Mouse (Mus musculus) heart, embryonic 15.5 days (tissue): Measurements from ENCODE around the gene Tmem9b. TPM values are rescaled to one million over a fixed set of nuclear protein-coding genes. Genes with fewer than 3 reads are reported as not detected.

ENCODE experiments used
- ATAC-seq: fragments of 200-750 bp; cut with Nextera tagmentation; replicated peaks from 2 replicates; pipeline ENCODE4 v1.8.0; 2017; ENCODE audit warnings: low read depth, moderate TSS enrichment; ENCODE audit not compliant: insufficient number of reproducible peaks, insufficient read depth, low FRiP score
- H3K27ac ChIP-seq: fragments of 300-500 bp; sonication (generic); 2 replicates; pipeline ENCODE4 v1.5.1; 2015; ENCODE audit warnings: mild to moderate bottlenecking, inconsistent platforms
- H3K27me3 ChIP-seq: fragments of 300-500 bp; sonication (generic); 2 replicates; pipeline ENCODE4 v1.6.1; 2015; ENCODE audit warnings: inconsistent platforms
- H3K36me3 ChIP-seq: fragments of 300-500 bp; sonication (generic); 2 replicates; pipeline ENCODE4 v1.6.1; 2015; ENCODE audit warnings: mild to moderate bottlenecking, inconsistent platforms
- H3K4me1 ChIP-seq: fragments of 300-500 bp; sonication (generic); replicated peaks from 2 replicates; pipeline ENCODE4 v1.6.1; 2015; ENCODE audit warnings: inconsistent platforms
- H3K4me2 ChIP-seq: fragments of 300-500 bp; sonication (generic); 2 replicates; pipeline ENCODE4 v1.6.1; 2015; ENCODE audit warnings: inconsistent platforms, mild to moderate bottlenecking, moderate library complexity
- H3K4me3 ChIP-seq: fragments of 300-500 bp; sonication (generic); 2 replicates; pipeline ENCODE4 v1.5.1; 2015; ENCODE audit warnings: mild to moderate bottlenecking, inconsistent platforms
- H3K9ac ChIP-seq: fragments of 300-500 bp; sonication (generic); 2 replicates; pipeline ENCODE4 v1.6.1; 2015; ENCODE audit warnings: mild to moderate bottlenecking, inconsistent platforms
- H3K9me3 ChIP-seq: fragments of 300-500 bp; sonication (generic); replicated peaks from 2 replicates; pipeline ENCODE4 v1.6.1; 2016; ENCODE audit warnings: inconsistent platforms
- WGBS: fragments of 180-500 bp; shearing (Covaris S2); methylation state at CpG from one replicate; pipeline ENCODE4 v1.1.7; 2015; ENCODE audit warnings: mixed read lengths; 5-methylcytosine and 5-hydroxymethylcytosine counted together
- polyA plus RNA-seq: library from polyadenylated mRNA; unstranded; fragments of >200 nt; fragmentation: Nextera tagmentation; extraction: Ambion mirVana; gene quantifications from 2 replicates; pipeline ENCODE4 v1.2.1, GENCODE M21; 2015

Tmem9b gene
- polyA plus RNA-seq, 1 experiment from 2014 or later, result 57.1 TPM

- H3K9ac ChIP-seq, result peak overlapping the region; percentile 74
- no peaks in the 10 kb centered on the region for H3K36me3 ChIP-seq
- peak overlapping the region; percentile 87 for H3K4me2 ChIP-seq
- H3K27ac ChIP-seq, result peak overlapping the region; percentile 77
- H3K9me3 ChIP-seq, result no peaks in the 10 kb centered on the region
- no peaks in the 10 kb centered on the region for H3K27me3 ChIP-seq
- WGBS, result 2% methylated on average over 17 of the region's 17 CpGs
- peak overlapping the region; percentile 84 for H3K4me3 ChIP-seq
- ATAC-seq, result no peak
- peaks cover 25% of the 10 kb centered on the region for H3K4me1 ChIP-seq
Measured at GRCm38 (mm10) chr7:109704016-109704377, 48.7 kb downstream of the Tmem9b start.

GRCm38 (mm10) chr7:109703190-109704015, 49.3 kb downstream of the Tmem9b start, which contains the start of the genes St5 and Akip1:
St5 (minus strand) TSS chr7:109703605.
Akip1 (plus strand) TSS chr7:109703690.
- H3K9me3 ChIP-seq, result no peaks in the 10 kb centered on the region
- peak within 1 kb of the TSS; percentile 84 for H3K4me3 ChIP-seq
- H3K4me2 ChIP-seq, result peak within 1 kb of the TSS; percentile 87
- H3K9ac ChIP-seq, result peak within 1 kb of the TSS; percentile 74
- H3K27ac ChIP-seq, result peak within 1 kb of the TSS; percentile 77
- peaks cover 19% of the 10 kb centered on the region for H3K4me1 ChIP-seq
- under 1% methylated on average over 61 of the region's 61 CpGs for WGBS
- H3K27me3 ChIP-seq, result no peaks in the 10 kb centered on the region
- no peaks in the 10 kb centered on the region for H3K36me3 ChIP-seq
- peak; percentile 93 for ATAC-seq

- H3K4me3 ChIP-seq, result peak overlapping the region; percentile 84
- H3K9me3 ChIP-seq, result no peaks in the 10 kb centered on the region
- H3K27me3 ChIP-seq, result no peaks in the 10 kb centered on the region
- no peak overlapping the region for H3K27ac ChIP-seq
- no peak for ATAC-seq
- peaks cover 12% of the 10 kb centered on the region for H3K4me1 ChIP-seq
- no peak overlapping the region for H3K9ac ChIP-seq
- no peaks in the 10 kb centered on the region for H3K36me3 ChIP-seq
- 53% methylated on average over 4 of the region's 4 CpGs for WGBS
- peak overlapping the region; percentile 87 for H3K4me2 ChIP-seq
Measured at GRCm38 (mm10) chr7:109702721-109703120, 50.0 kb downstream of the Tmem9b start.

GRCm38 (mm10) chr7:109700213-109700612, 52.5 kb downstream of the Tmem9b start:
- Histone ChIP-seq H3K4me2 (no peak overlapping the region), H3K27me3 (no peaks in the 10 kb centered on the region), H3K9me3 (no peaks in the 10 kb centered on the region), H3K36me3 (no peaks in the 10 kb centered on the region), H3K4me1 (peaks cover 6% of the 10 kb centered on the region), H3K4me3 (no peak overlapping the region), H3K27ac (no peak overlapping the region), H3K9ac (no peak overlapping the region)
- ATAC-seq, result no peak

GRCm38 (mm10) chr7:109695339-109695726, 57.3 kb downstream of the Tmem9b start:
- no peak overlapping the region for H3K9ac ChIP-seq

GRCm38 (mm10) chr7:109694576-109695338, 57.9 kb downstream of the Tmem9b start:
- Histone ChIP-seq H3K9me3 (no peaks in the 10 kb centered on the region), H3K9ac (no peak overlapping the region), H3K27me3 (no peaks in the 10 kb centered on the region), H3K27ac (no peak overlapping the region), H3K4me1 (peaks cover 4% of the 10 kb centered on the region), H3K36me3 (no peaks in the 10 kb centered on the region), H3K4me3 (no peak overlapping the region), H3K4me2 (no peak overlapping the region)
- ATAC-seq, result no peak; the same call in 1 of the 2 replicates
- WGBS, result 81% methylated on average over 13 of the region's 13 CpGs

More at GRCm38 (mm10) chr7:109695339-109695726, 57.3 kb downstream of the Tmem9b start:
- WGBS, result 86% methylated on average over 10 of the region's 10 CpGs
- Histone ChIP-seq H3K9me3 (no peaks in the 10 kb centered on the region), H3K4me1 (peaks cover 4% of the 10 kb centered on the region), H3K27me3 (no peaks in the 10 kb centered on the region), H3K36me3 (no peaks in the 10 kb centered on the region), H3K27ac (no peak overlapping the region), H3K4me2 (no peak overlapping the region), H3K4me3 (no peak overlapping the region)
- ATAC-seq, result no peak

- 64% methylated on average over 5 of the region's 5 CpGs for WGBS
- Histone ChIP-seq H3K4me3 (no peak overlapping the region), H3K4me1 (peaks cover 4% of the 10 kb centered on the region), H3K27me3 (no peaks in the 10 kb centered on the region), H3K27ac (no peak overlapping the region), H3K4me2 (no peak overlapping the region), H3K9ac (no peak overlapping the region), H3K9me3 (no peaks in the 10 kb centered on the region), H3K36me3 (no peaks in the 10 kb centered on the region)
- ATAC-seq, result no peak
Measured at GRCm38 (mm10) chr7:109690961-109691360, 61.7 kb downstream of the Tmem9b start.

GRCm38 (mm10) chr7:109690101-109690500, 62.6 kb downstream of the Tmem9b start:
- Histone ChIP-seq H3K4me1 (peaks cover 7% of the 10 kb centered on the region), H3K9me3 (no peaks in the 10 kb centered on the region), H3K27ac (no peak overlapping the region), H3K27me3 (no peaks in the 10 kb centered on the region), H3K36me3 (no peaks in the 10 kb centered on the region), H3K9ac (no peak overlapping the region), H3K4me3 (no peak overlapping the region), H3K4me2 (no peak overlapping the region)
- ATAC-seq, result no peak
- 82% methylated on average over 3 of the region's 3 CpGs for WGBS

GRCm38 (mm10) chr7:109686585-109687128, 66.0 kb downstream of the Tmem9b start:
- Histone ChIP-seq H3K27me3 (no peaks in the 10 kb centered on the region), H3K4me1 (peaks cover 7% of the 10 kb centered on the region), H3K4me3 (no peak overlapping the region), H3K27ac (no peak overlapping the region), H3K9ac (no peak overlapping the region), H3K9me3 (no peaks in the 10 kb centered on the region), H3K36me3 (no peaks in the 10 kb centered on the region), H3K4me2 (no peak overlapping the region)
- no peak for ATAC-seq
- WGBS, result 61% methylated on average over 9 of the region's 9 CpGs
